Mouse (Mus musculus): ENCODE measurements around the gene Slc37a1. TPM values are rescaled to one million over a fixed set of nuclear protein-coding genes. Genes with fewer than 3 reads are reported as not detected.
A peak's percentile ranks its signal among the peaks of the same experiment; 100 is the strongest.

Slc37a1 gene
- polyA plus RNA-seq, 1 experiment from 2014 or later: 6.9 TPM

DNA sequence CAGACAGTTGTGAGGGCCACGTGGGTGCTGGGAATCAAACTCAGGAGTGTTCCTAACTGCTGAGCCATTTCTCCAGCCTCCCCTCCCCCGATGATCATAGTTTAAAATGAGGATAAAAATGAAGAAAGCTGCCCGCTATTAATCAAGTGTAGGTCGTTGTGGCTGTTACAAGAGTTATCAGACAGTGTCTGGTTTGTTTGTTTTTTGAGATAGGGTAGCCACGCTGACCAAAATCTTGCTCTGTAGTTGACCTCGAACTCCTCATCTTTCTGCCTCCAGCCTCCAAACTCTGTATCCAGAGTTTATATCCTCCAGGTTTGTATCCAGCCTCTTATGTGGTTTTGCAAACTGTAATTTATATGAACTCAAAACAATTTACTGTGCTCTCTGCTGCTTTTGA lies 6.3 kb upstream of the Slc37a1 start:
- H3K27me3 ChIP-seq (replicated peaks; ENCODE audit: control insufficient read depth, insufficient read depth, low read length): no peaks in the 10 kb centered on the region
- 84% methylated on average over 6 of the region's 6 CpGs for WGBS
- ATAC-seq: no peak

DNA sequence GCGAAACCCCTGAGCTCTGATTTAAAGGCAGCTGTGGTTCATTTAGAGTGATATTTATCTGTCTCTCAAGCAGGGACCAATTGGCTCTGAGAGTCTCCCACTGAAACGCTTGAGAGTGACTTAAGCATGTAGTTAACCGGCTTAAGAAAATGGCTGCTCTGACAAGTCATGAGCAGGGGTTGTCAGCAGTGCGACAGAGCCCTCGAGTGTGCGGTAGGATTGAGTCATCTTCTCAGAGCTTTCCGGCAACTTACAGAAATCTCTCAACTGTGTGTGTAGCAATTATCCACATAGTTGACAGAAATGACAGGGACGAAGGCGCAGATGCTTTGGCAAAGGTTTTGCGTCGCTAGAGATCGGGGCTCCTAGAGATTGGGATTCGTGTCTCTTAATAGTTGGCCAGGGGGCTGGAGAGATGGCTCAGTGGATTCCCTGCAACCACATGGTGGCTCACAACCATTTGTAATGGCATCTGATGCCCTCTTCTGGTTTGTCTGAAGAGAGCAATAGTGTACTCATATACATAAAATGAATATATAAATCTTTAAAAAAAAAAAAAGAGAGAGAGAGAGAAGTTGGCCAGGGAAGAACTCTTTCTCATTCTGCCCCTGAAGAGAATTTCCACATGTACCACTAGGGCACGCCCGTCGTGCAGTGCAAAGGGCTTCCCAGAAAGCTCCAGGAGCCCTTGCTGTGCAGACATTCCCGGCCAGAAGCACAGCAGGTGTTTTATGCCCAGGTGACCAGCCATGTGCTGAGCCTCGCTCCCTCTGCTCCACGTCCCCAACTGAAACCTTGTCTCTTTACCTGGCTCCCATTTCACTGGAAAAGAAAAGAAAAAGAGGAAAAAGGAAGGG lies 4.5 kb upstream of the Slc37a1 start:
- WGBS: 38% methylated on average over 19 of the region's 19 CpGs
- no peak overlapping the region for H3K9ac ChIP-seq (ENCODE audit: low read length)
- no peak for ATAC-seq
- no peak overlapping the region for H3K4me3 ChIP-seq (ENCODE audit: low read depth, low read length)
- H3K4me1 ChIP-seq (ENCODE audit: control insufficient read depth, insufficient read depth, low read length): peaks cover 4% of the 10 kb centered on the region; the same call in 1 of the 2 replicates
- H3K4me2 ChIP-seq (ENCODE audit: low read length): no peak overlapping the region
- no peaks in the 10 kb centered on the region for H3K36me3 ChIP-seq (ENCODE audit: control insufficient read depth, insufficient read depth, low read length)
- no peak overlapping the region for H3K27ac ChIP-seq (ENCODE audit: low read depth, low read length)
- no peaks in the 10 kb centered on the region for H3K27me3 ChIP-seq (replicated peaks; ENCODE audit: control insufficient read depth, insufficient read depth, low read length)
- no peaks in the 10 kb centered on the region for H3K9me3 ChIP-seq (replicated peaks; ENCODE audit: control insufficient read depth, low read length)
- peak; percentile 46 for DNase-seq (ENCODE audit: low spot score)

More for the DNA sequence above, 6.3 kb upstream of the Slc37a1 start:
- no peak overlapping the region for H3K4me3 ChIP-seq (ENCODE audit: low read depth, low read length)
- no peak overlapping the region for H3K9ac ChIP-seq (ENCODE audit: low read length)
- no peak overlapping the region for H3K27ac ChIP-seq (ENCODE audit: low read depth, low read length)
- no peaks in the 10 kb centered on the region for H3K36me3 ChIP-seq (ENCODE audit: control insufficient read depth, insufficient read depth, low read length)
- H3K9me3 ChIP-seq (replicated peaks; ENCODE audit: control insufficient read depth, low read length): no peaks in the 10 kb centered on the region
- peaks cover 4% of the 10 kb centered on the region; the same call in 1 of the 2 replicates for H3K4me1 ChIP-seq (ENCODE audit: control insufficient read depth, insufficient read depth, low read length)
- H3K4me2 ChIP-seq (ENCODE audit: low read length): no peak overlapping the region
- DNase-seq (ENCODE audit: low spot score): no peak

DNA sequence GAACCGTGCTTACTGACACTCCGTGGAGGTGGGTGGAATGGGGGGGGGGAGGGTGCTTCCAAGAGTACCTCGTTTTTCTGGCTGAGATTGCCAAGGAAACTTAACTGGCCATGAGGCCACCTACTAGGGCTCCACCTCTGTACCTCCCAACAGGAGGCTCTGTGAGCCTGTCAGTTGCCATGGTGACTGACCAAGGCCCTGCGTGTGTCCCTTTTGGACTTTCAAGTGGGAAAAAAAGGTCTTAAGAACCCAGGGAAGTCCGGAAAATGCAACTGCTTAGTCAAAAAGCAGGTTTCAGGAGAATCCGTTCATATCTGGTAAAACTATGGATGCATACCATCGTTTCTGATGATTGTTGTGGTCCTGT lies 3.9 kb upstream of the Slc37a1 start:
- H3K9ac ChIP-seq (ENCODE audit: low read length): no peak overlapping the region
- H3K4me2 ChIP-seq (ENCODE audit: low read length): no peak overlapping the region
- H3K9me3 ChIP-seq (replicated peaks; ENCODE audit: control insufficient read depth, low read length): no peaks in the 10 kb centered on the region
- peaks cover 2% of the 10 kb centered on the region; the same call in 1 of the 2 replicates for H3K4me1 ChIP-seq (ENCODE audit: control insufficient read depth, insufficient read depth, low read length)
- DNase-seq (ENCODE audit: low spot score) (peak; percentile 35), ATAC-seq (no peak)
- H3K4me3 ChIP-seq (ENCODE audit: low read depth, low read length): no peak overlapping the region
- 8% methylated on average over 7 of the region's 7 CpGs for WGBS
- H3K27me3 ChIP-seq (replicated peaks; ENCODE audit: control insufficient read depth, insufficient read depth, low read length): no peaks in the 10 kb centered on the region
- no peak overlapping the region for H3K27ac ChIP-seq (ENCODE audit: low read depth, low read length)
- H3K36me3 ChIP-seq (ENCODE audit: control insufficient read depth, insufficient read depth, low read length): no peaks in the 10 kb centered on the region

DNA sequence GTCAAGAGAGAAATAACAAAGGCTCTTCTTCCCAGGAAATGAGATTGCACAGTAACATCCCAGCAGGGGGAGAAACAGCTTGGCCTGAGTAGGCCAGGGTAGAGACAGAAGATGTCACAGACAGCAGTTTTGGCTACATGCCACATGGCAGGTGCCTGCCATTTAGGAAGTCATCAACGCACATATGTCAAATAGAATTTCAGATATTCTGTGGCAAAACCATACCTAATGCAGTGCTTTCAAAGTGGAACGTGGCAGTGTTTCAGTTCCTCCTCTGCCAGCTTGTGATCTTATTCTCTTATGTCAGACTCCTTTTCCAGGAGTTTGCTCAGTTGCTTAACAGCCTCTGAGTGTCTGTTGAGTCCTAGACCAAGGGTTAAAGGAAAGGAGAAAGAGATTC lies 725 bp upstream of the Slc37a1 start:
- DNase-seq (ENCODE audit: low spot score) (no peak), ATAC-seq (no peak)
- H3K4me3 ChIP-seq (ENCODE audit: low read depth, low read length): no peak overlapping the region
- 63% methylated on average over 2 of the region's 2 CpGs for WGBS
- H3K36me3 ChIP-seq (ENCODE audit: control insufficient read depth, insufficient read depth, low read length): no peaks in the 10 kb centered on the region
- no peaks in the 10 kb centered on the region for H3K9me3 ChIP-seq (replicated peaks; ENCODE audit: control insufficient read depth, low read length)
- H3K4me2 ChIP-seq (ENCODE audit: low read length): no peak overlapping the region
- no peaks in the 10 kb centered on the region; the same call in 1 of the 2 replicates for H3K4me1 ChIP-seq (ENCODE audit: control insufficient read depth, insufficient read depth, low read length)
- H3K27ac ChIP-seq (ENCODE audit: low read depth, low read length): no peak overlapping the region
- no peak overlapping the region for H3K9ac ChIP-seq (ENCODE audit: low read length)
- no peaks in the 10 kb centered on the region for H3K27me3 ChIP-seq (replicated peaks; ENCODE audit: control insufficient read depth, insufficient read depth, low read length)

DNA sequence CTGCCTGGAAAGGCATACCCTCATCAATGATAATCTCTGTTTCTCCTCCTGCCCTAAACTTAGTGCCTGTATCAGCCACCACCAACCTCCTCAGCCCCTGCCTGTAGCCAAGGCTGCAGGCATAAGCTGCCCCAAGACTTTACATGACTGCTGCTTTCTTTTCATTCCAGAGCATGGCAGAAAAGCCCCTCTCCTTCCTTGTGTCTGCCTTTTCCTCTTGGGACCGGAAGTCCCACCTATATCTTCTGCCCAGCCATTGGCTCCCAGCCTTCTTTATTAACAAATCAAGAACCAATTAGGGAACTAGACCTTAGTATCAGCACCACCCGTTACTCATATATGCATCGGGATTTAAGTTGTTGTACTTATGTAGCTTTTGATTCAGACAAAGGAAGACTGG lies 624 bp downstream of the Slc37a1 start:
- ATAC-seq: no peak
- DNase-seq (ENCODE audit: low spot score): no peak
- Histone ChIP-seq H3K9me3 (replicated peaks; ENCODE audit: control insufficient read depth, low read length) (no peaks in the 10 kb centered on the region), H3K4me1 (ENCODE audit: control insufficient read depth, insufficient read depth, low read length) (no peaks in the 10 kb centered on the region; the same call in 1 of the 2 replicates), H3K27me3 (replicated peaks; ENCODE audit: control insufficient read depth, insufficient read depth, low read length) (no peaks in the 10 kb centered on the region), H3K4me2 (ENCODE audit: low read length) (no peak overlapping the region), H3K27ac (ENCODE audit: low read depth, low read length) (no peak overlapping the region), H3K9ac (ENCODE audit: low read length) (no peak overlapping the region), H3K36me3 (ENCODE audit: control insufficient read depth, insufficient read depth, low read length) (no peaks in the 10 kb centered on the region), H3K4me3 (ENCODE audit: low read depth, low read length) (no peak overlapping the region)
- 77% methylated on average over 3 of the region's 3 CpGs for WGBS

DNA sequence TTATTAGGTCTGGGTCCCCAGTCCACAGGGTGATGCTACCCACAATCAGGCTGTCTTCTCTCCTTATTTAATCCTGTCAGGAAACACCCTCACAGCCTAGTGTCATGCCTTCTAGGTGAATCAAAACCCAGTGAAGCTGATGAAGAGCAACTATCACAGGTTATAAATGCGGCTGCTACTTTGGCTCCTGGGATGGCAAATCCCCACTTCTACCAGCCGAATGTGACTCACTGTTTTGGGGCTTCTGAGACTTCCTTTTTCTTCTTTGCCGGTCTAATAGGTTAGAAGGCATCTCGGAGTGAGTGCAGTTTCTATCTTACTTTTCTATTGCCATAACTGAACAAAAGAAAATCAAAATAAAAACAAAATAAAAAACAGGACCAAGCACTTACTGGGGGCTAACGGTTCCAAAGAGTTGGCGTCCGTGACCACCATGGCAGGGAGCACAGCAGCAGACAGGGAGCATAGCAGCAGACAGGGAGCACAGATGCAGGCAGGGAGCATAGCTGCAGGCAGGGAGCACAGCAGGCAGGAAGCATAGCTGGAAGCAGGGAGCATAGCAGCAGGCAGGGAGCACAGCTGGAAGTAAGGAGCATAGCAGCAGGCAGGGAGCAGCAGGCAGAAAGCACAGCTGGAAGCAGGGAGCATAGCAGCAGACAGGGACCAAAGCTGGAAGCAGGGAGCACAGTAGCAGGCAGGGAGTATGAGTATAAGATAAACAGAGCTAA lies 2.6 kb downstream of the Slc37a1 start:
- WGBS: 64% methylated on average over 7 of the region's 7 CpGs
- no peak for ATAC-seq

DNA sequence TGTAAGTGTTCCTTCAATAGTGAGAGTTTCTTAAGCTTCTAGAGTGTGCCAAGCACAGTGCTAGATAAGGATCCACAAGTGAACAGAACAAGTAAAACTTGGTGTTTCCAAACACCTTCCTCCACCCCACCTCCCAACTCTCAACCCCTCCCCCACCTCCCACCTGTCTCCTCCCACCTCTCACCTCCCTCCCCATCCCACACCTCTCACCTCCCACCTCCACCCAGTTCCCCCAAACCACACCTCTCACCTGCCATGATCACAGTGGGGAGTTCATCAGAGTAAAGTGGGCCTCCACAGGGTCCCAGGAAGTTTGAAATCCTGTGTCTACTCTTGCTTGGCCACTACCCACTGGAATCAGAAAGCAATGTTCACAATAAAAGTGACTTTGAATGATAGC lies 3.7 kb downstream of the Slc37a1 start:
- DNase-seq (ENCODE audit: low spot score) (no peak), ATAC-seq (no peak)
- Histone ChIP-seq H3K9me3 (replicated peaks; ENCODE audit: control insufficient read depth, low read length) (no peaks in the 10 kb centered on the region), H3K27ac (ENCODE audit: low read depth, low read length) (no peak overlapping the region), H3K4me2 (ENCODE audit: low read length) (no peak overlapping the region), H3K9ac (ENCODE audit: low read length) (no peak overlapping the region), H3K27me3 (replicated peaks; ENCODE audit: control insufficient read depth, insufficient read depth, low read length) (no peaks in the 10 kb centered on the region), H3K4me1 (ENCODE audit: control insufficient read depth, insufficient read depth, low read length) (no peaks in the 10 kb centered on the region; the same call in 1 of the 2 replicates), H3K36me3 (ENCODE audit: control insufficient read depth, insufficient read depth, low read length) (no peaks in the 10 kb centered on the region), H3K4me3 (ENCODE audit: low read depth, low read length) (no peak overlapping the region)

More for the DNA sequence above, 2.6 kb downstream of the Slc37a1 start:
- no peaks in the 10 kb centered on the region for H3K9me3 ChIP-seq (replicated peaks; ENCODE audit: control insufficient read depth, low read length)
- no peak overlapping the region for H3K4me2 ChIP-seq (ENCODE audit: low read length)
- DNase-seq (ENCODE audit: low spot score): no peak
- H3K4me1 ChIP-seq (ENCODE audit: control insufficient read depth, insufficient read depth, low read length): no peaks in the 10 kb centered on the region
- no peak overlapping the region for H3K27ac ChIP-seq (ENCODE audit: low read depth, low read length)
- no peak overlapping the region for H3K4me3 ChIP-seq (ENCODE audit: low read depth, low read length)
- no peaks in the 10 kb centered on the region for H3K27me3 ChIP-seq (replicated peaks; ENCODE audit: control insufficient read depth, insufficient read depth, low read length)
- H3K9ac ChIP-seq (ENCODE audit: low read length): no peak overlapping the region
- no peaks in the 10 kb centered on the region for H3K36me3 ChIP-seq (ENCODE audit: control insufficient read depth, insufficient read depth, low read length)

DNA sequence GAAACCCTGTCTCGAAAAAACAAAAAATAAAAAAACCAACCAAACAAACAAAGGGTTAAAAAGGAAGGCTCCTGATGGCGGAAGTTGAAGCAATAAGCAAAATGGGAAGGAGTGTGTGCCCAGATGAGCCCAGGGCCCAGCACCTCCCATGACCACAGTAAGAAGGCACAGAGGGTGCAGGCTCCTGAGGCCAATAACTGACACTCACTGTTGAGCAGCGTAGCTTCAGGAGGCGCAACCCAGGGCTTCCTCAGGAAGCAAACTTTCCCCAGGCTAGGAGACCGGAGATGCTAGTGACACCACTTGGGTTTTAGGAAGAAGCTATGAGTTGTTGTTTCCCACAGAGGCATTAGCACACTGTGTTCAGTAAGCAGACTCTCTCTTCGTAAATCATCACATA lies 4.3 kb downstream of the Slc37a1 start:
- 78% methylated on average over 6 of the region's 6 CpGs for WGBS

More for the DNA sequence above, 4.3 kb downstream of the Slc37a1 start:
- DNase-seq (ENCODE audit: low spot score) (no peak), ATAC-seq (no peak)
- Histone ChIP-seq H3K27me3 (replicated peaks; ENCODE audit: control insufficient read depth, insufficient read depth, low read length) (no peaks in the 10 kb centered on the region), H3K4me2 (ENCODE audit: low read length) (no peak overlapping the region), H3K4me1 (ENCODE audit: control insufficient read depth, insufficient read depth, low read length) (peaks cover 5% of the 10 kb centered on the region; the same call in 1 of the 2 replicates), H3K36me3 (ENCODE audit: control insufficient read depth, insufficient read depth, low read length) (no peaks in the 10 kb centered on the region), H3K27ac (ENCODE audit: low read depth, low read length) (no peak overlapping the region), H3K9me3 (replicated peaks; ENCODE audit: control insufficient read depth, low read length) (no peaks in the 10 kb centered on the region), H3K9ac (ENCODE audit: low read length) (no peak overlapping the region), H3K4me3 (ENCODE audit: low read depth, low read length) (no peak overlapping the region)

All from forebrain, embryonic 14.5 days (tissue).